Mouse (Mus musculus): ENCODE data around the gene Wdr70.

- TF ChIP-seq GATA1 (IDR thresholded peaks at IDR 0.05; ENCODE audit: low read length) (no peak), TAL1 (IDR thresholded peaks at IDR 0.05; ENCODE audit: low read length) (no peak)
Measured at GRCm38 (mm10) chr15:7875879-7876278, 223.1 kb downstream of the Wdr70 start.

Data from erythroblast, embryonic 14.5 days (primary cell).